Mouse (Mus musculus) ES-E14 (cell line): ENCODE measurements around the gene Prkar1b.

Source experiments
- CHD2 ChIP-seq: IDR thresholded peaks from 2 replicates; pipeline ENCODE4 v1.6.1; 2014; ENCODE audit warnings: mild to moderate bottlenecking, low read depth, low read length, inconsistent platforms
- ZC3H11A ChIP-seq: IDR thresholded peaks from 2 replicates; pipeline ENCODE4 v1.6.1; 2012; ENCODE audit warnings: low read depth, mild to moderate bottlenecking, inconsistent platforms, low read length, borderline replicate concordance

- TF ChIP-seq ZC3H11A (no peak), CHD2 (no peak)
Observed at GRCm38 (mm10) chr5:139107815-139108214, 42.0 kb downstream of the Prkar1b start.
